Mouse (Mus musculus) small intestine, adult 2 months (tissue): ENCODE data around the gene Zfp839.

ENCODE experiments used
- CTCF ChIP-seq: fragments of 200-500 bp; IDR thresholded peaks from 2 replicates; pipeline ENCODE4 v1.5.1; 2012; ENCODE audit warnings: low read depth, mild to moderate bottlenecking, control low read depth, inconsistent platforms, low read length, moderate library complexity, mixed read lengths; ENCODE audit not compliant: insufficient replicate concordance, insufficient read length; ENCODE audit errors: extremely low read depth
- POLR2A ChIP-seq: fragments of 200-500 bp; IDR thresholded peaks from 2 replicates; pipeline ENCODE4 v1.6.1; 2012; ENCODE audit warnings: low read depth, mild to moderate bottlenecking, control low read depth, inconsistent platforms, low read length, moderate library complexity

DNA sequence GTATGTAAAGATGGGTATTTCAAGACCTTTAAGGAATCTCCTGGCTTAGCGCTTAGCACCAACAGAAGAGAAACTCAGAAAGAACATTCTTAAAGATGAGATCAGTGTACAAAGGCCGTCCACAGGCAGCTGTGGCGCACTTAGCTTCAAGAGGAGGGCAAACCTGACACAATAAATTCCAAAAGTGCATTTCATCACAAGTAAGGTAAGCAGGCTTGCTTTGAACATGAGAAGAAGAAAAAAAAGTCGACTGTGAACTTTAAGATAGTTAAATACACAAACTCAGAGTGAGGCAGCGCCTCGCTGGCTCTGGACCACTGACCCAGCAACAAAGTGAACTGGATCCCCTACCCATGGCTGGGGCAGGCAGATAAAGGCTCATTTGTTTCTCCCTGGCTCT, 13.3 kb upstream of the Zfp839 start:
- TF ChIP-seq CTCF (no peak), POLR2A (no peak)
